Mouse (Mus musculus) bone marrow macrophage, adult 2 months (primary cell): ENCODE measurements around the gene Wapl.

ENCODE experiments used
- CTCF ChIP-seq: IDR thresholded peaks from 2 replicates; pipeline ENCODE4 v1.5.1; 2012; ENCODE audit warnings: low read depth, mild to moderate bottlenecking, low read length, moderate library complexity
- POLR2A ChIP-seq: IDR thresholded peaks from 2 replicates; pipeline ENCODE4 v1.6.1; 2012; ENCODE audit warnings: mild to moderate bottlenecking, low read depth, low read length, borderline replicate concordance

DNA sequence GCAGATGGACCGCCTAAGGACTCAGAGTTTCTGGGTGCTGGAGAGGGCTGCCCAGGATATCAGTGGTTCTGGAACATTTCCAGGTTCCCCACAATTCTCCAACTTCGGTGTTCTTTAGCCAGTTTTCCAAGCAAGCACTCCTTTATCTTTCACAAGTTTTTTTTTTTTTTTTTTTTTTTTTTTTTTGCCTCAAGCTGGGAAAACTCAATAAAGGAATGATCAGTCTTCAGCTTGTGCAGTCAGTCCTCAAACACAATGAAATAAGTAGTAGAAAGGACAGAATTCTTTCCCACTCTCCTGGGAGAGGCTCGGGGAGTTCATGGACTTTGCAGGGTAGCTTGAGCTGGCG, 11.3 kb upstream of the Wapl start:
- no peak for TF ChIP-seq CTCF
- no peak for TF ChIP-seq POLR2A
